In the genomic region with DNA sequence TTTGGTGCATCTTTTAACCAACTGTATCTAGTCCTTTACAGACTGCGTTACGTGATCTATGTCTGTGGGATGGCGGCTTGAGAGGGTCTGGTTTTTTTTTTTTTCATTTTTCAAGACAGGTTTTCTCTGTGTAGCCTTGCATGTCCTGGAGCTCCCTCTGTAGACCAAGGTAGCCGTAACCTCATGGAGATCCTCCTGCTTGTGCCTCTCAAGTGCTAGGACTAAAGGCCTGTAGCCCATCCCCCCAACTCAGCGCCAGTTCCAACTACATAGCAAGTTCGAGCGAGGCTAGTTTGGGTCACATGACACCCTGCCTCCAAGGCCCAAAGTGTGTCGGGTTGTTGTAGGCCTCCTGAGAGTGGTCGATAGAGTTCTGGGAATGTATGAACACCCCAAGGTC, we compare ENCODE assay signal across 18 mouse cellular contexts. TPM values are rescaled to one million over a fixed set of nuclear protein-coding genes. Genes with fewer than 3 reads are reported as not detected.
"Had no signal": no experiment of that assay in that cellular context is flagged by ENCODE, and none has a peak within 500 bp of the region (broad histone marks: within the 10 kb centered on the region; RNA-seq: fewer than 3 reads in every experiment).

No protein-coding gene starts in this region.

- H3K27ac ChIP-seq: liver, embryonic 13.5 days; liver, embryonic 15.5 days; macrophage; midbrain, embryonic 12.5 days; neural tube, embryonic 12.5 days had no signal

- H3K4me2 ChIP-seq: liver, embryonic 11.5 days; liver, embryonic 13.5 days; liver, embryonic 15.5 days; midbrain, embryonic 12.5 days; neural tube, embryonic 12.5 days had no signal

- ATAC-seq: liver, postnatal 0 days had no signal

- DNase-seq: liver, embryonic 13.5 days; liver, postnatal 0 days; lung, adult 2 months; lung, postnatal 36 days; midbrain, embryonic 14.5 days; right cerebral cortex, postnatal 14 days; thymus, adult 2 months; thymus, postnatal 25 days; thymus, postnatal 4 days had no signal

- H3K9me3 ChIP-seq: liver, embryonic 13.5 days; liver, embryonic 15.5 days; megakaryocyte, embryonic 14.5 days; midbrain, embryonic 12.5 days; neural tube, embryonic 12.5 days had no signal

- H3K4me1 ChIP-seq: liver, embryonic 13.5 days; liver, embryonic 15.5 days; midbrain, embryonic 12.5 days; neural tube, embryonic 12.5 days had no signal

- H3K27me3 ChIP-seq: liver, embryonic 13.5 days; liver, embryonic 15.5 days; megakaryocyte, embryonic 14.5 days; midbrain, embryonic 12.5 days; neural tube, embryonic 12.5 days had no signal

- H3K4me3 ChIP-seq: liver, embryonic 13.5 days; liver, embryonic 15.5 days; megakaryocyte, embryonic 14.5 days; midbrain, embryonic 12.5 days; neural tube, embryonic 12.5 days had no signal

- H3K9ac ChIP-seq: liver, embryonic 13.5 days; liver, embryonic 15.5 days; liver, postnatal 0 days; midbrain, embryonic 12.5 days; neural tube, embryonic 12.5 days had no signal

RNA-seq across cellular contexts. Expression of gene Gm9918, which starts 38.4 kb away (rescaled TPM):
- polyA plus RNA-seq: liver, embryonic 11.5 days; liver, embryonic 13.5 days; liver, embryonic 15.5 days; liver, postnatal 0 days; macrophage; midbrain, embryonic 14.5 days; midbrain, postnatal 0 days; neural tube, embryonic 14.5 days; spleen, adult 2 months had no signal
